Mouse (Mus musculus) testis, adult 2 months (tissue): Measurements from ENCODE around the gene Ugt1a9.
"Not testable (repeated sequence)": the region's sequence is repeated elsewhere in the genome, so short reads cannot be mapped to it uniquely, and the experiment has no call there.

Experiments
- CTCF ChIP-seq: fragments of 200-500 bp; IDR thresholded peaks from 2 replicates; pipeline ENCODE4 v1.5.1; 2012; ENCODE audit warnings: low read depth, mild to moderate bottlenecking, inconsistent platforms, low read length, moderate library complexity; ENCODE audit not compliant: control insufficient read depth, insufficient read depth, insufficient replicate concordance
- POLR2A ChIP-seq: fragments of 200-500 bp; IDR thresholded peaks from 2 replicates; pipeline ENCODE4 v1.6.1; 2012; ENCODE audit warnings: low read depth, mild to moderate bottlenecking, inconsistent platforms, low read length, moderate library complexity; ENCODE audit not compliant: control insufficient read depth

DNA sequence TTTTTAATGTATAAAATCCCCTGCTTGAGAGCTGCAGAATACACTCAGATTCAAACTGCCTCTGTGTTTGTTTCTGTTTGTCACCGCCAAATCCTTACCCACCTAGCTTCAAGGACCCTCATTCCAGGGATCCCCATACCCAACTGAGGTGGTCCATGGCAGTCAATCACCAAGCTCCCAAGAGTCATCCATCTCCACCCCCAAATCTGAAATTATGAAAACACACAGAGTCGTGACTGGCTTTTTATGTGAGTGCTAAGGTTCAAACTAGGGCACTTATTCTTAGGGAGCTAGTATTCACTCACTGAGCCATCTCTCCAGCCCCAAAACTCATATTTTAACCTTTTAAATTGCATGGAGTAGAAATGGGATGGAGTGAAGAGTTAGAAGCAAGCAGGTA lies 154.7 kb downstream of the Ugt1a9 start:
- not testable (repeated sequence) for TF ChIP-seq POLR2A, CTCF
